Mouse (Mus musculus): ENCODE results near the gene Dhcr7.

Gene Dhcr7

DNA sequence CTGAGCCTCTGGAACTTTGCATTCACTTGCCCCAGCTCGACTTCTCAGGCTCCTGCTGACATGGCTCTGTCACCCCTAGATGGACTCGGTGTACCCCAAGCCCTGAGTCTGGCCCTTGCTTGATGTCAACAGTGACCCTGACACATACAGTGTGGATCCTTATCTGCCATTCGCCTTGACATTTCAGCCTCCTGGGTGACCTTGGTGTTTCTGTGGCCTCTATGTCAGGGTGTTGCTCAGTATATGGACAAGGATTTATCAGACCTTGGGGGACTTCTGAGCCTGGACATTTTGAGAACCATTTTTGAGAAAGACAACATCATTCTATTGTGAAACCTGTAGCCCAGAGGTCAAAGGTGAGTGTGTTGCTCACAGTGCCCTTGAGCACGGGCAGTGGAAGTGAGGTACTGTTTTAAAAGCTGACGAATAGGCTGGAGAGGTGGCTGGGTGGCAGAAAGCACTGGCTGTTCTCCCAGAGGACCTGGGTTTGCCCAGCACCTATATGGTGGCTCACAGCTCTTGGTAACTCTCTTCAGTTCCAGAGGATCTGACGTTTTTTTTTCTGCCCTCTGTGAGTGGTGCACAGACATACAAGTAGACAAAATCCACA is 10.7 kb downstream of the Dhcr7 start:
- no peak for DNase-seq (ENCODE audit: low spot score in 2 of 2)

GRCm38 (mm10) chr7:143834316-143834715 is 11.4 kb downstream of the Dhcr7 start:
- no peak for DNase-seq (ENCODE audit: low spot score in 2 of 2)

DNA sequence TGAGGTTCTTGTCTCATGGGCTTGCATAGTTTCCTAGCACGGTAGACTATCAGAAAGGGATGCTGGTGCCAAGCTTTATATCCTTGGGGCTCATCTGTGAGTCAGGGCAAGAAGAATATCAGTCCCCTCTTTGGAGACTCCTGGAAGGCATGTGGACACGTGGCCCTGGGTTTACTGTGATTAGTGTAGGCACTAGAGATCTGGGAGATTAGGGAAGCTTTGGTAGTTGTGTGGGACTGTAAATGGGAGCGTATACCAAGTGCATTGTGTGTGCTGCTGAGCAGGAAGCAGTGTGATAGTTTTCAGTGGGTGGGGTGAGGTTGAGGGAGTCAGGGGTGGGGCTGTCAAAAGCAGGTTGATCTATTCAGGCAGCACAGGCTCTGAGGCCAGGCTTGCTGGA is 12.0 kb downstream of the Dhcr7 start:
- DNase-seq (ENCODE audit: low spot score in 2 of 2): no peak

DNA sequence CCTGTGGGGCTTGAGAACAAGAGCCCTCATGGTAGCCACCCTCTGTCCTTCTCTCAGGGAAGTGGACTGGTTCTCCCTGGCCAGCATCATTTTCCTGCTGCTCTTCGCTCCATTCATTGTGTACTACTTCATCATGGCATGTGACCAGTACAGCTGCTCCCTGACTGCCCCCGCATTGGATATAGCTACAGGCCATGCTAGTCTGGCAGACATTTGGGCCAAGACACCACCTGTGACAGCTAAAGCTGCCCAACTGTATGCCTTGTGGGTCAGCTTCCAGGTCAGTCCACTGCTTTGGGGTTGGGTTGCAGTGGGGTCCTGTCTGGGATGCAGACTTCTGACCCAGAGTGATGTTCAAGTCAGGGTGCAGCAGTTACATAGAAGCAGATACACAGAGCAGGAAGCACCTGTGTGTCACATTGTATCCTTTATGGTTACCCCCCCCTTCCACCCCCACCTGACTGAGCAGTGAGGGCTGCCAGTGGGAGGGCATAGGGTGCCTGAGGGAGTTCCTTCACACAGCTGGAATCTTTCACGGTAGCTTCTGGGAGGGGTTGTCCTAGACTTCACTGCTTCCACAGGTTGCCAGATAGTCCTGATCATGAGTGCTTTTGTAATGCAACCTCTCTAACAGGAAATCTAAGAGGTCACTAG is 14.9 kb downstream of the Dhcr7 start:
- no peak for DNase-seq (ENCODE audit: low spot score in 2 of 2)

GRCm38 (mm10) chr7:143840121-143840520 is 17.2 kb downstream of the Dhcr7 start:
- no peak for DNase-seq (ENCODE audit: low spot score in 2 of 2)

GRCm38 (mm10) chr7:143841301-143841700 is 18.4 kb downstream of the Dhcr7 start:
- DNase-seq (ENCODE audit: low spot score in 2 of 2): no peak

- no peak for DNase-seq (ENCODE audit: low spot score in 2 of 2)
Measured at GRCm38 (mm10) chr7:143848127-143848767, 25.3 kb downstream of the Dhcr7 start.

DNA sequence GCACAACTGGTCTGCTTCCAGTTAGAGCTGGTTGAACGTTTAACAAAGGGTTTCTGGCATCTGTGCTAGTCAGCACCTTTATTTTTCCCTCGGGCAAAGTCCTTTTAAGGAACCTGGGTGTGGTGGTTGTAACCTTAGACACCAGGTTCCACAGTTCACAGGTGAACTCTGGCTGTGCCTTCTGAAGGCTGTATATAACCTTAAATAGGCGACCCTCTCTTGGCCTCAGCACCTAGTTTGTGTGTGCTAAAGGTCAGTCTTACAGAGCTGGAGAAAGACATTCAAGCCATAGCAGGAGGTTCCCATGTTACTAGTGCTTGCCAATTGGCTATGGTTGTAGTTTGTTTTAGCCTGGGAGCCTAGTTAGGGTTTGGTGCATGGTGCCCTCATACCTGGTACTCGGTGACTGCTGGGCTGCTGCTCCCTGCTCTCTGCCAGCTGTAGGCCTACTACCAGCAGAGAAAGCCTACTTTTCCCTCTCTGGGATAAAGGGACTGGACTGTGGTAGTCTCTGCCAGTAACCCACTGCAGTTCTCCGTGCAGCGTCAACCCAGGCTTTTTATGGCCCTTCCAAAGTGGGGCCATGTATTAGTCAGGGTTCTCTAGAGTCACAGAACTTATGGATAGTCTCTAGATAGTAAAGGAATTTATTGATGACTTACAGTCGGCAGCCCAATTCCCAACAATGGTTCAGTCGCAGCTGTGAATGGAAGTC is 26.0 kb downstream of the Dhcr7 start:
- no peak for DNase-seq (ENCODE audit: low spot score in 2 of 2)

DNA sequence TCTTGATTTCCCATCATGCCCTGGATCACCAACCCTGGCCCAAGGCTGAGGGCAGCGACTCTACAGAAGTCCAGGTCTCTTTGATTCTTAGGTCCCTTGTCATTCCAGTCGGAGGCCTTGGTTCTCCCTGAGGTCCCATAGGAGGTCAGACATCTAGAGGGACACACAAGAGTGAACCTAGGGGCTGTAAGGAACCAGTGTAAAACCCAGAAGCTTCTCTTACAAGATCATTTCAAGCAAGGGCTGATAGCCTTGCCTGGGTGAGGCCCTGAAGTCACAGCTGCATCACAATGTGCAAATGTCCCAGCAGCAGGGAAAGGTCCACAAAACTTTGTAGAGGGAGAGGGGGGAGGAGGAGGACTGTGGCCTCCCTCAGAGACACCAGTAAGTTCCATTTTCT is 43.6 kb downstream of the Dhcr7 start, which contains the start of gene Gm498:
Gene Gm498 (plus strand): TSS at position 301 of the 400 bp plus-strand sequence.
- DNase-seq (ENCODE audit: low spot score in 2 of 2): no peak

GRCm38 (mm10) chr7:143868874-143869273 is 45.9 kb downstream of the Dhcr7 start:
- DNase-seq (ENCODE audit: low spot score in 2 of 2): no peak

DNA sequence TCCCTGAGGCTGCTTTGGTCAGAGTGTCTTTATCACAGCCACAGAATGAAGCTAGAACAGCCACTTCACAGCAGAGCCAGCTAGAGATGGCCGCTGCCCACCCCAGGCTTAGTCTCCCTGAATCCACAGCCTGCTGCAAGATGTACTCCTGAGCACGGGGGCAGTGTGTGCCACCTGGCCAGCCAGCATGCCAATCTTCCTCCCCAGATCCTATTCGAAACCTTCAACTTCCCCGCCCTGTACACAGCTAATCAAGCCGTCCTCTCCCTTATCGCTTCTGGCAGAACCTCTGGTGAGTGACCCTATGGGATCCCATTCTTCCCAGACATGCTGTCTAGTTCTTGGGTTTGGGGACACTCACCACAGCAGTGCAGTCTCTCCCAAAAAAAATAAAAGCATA is 60.8 kb downstream of the Dhcr7 start:
- no peak for DNase-seq (ENCODE audit: low spot score in 2 of 2)

DNA sequence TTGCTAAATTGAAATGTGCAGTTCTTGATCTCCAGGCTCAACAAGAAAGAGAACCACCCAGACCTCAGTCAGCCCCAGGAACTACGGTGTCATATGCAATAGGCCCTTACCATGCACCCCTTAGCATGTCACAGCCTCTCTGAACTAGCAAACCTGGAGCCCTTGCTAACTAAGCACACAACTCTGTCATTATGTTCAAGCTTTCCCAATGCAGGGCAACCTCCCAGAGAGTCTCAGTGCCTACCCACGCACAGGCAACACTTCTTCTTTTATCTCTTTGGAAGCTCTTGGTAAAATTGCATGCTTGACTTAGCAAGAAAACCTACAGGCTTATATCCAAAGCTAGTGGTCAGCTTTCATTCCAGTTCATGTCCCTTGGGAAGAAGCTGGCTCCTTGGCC is 68.2 kb downstream of the Dhcr7 start:
- DNase-seq (ENCODE audit: low spot score in 2 of 2): no peak

DNA sequence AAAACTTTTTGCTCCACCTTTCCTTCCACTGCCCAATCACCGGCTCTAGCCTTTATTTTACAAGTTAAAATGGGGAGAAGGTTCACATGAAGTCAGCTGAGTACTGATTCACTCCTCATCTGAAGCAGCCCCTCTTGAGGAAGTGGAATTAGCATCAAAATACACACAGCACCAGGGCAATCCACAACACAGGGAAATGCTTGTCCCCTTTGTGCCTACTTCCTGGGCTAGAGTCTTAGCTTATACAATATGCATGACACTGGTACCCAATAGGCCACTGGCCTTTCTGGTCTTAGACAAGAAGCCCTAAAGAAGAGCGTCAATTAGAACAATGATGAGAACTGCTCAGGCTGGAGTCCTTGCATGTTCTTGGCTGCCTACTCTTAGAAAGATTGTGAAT is 69.4 kb downstream of the Dhcr7 start:
- DNase-seq (ENCODE audit: low spot score in 2 of 2): no peak
